Mouse (Mus musculus) midbrain, embryonic 10.5 days (tissue): ENCODE measurements around the gene Dnah9. TPM values are rescaled to one million over a fixed set of nuclear protein-coding genes. Genes with fewer than 3 reads are reported as not detected.

Experiments
- DNase-seq: peaks from one replicate; pipeline ENCODE4 v3.0.0-alpha.2; 2017; ENCODE audit warnings: low spot score
- H3K27ac ChIP-seq: fragments of 300-500 bp; sonication (generic); replicated peaks from 2 replicates; pipeline ENCODE4 v1.5.1; 2016; ENCODE audit warnings: mild to moderate bottlenecking
- H3K27me3 ChIP-seq: fragments of 300-500 bp; sonication (generic); 2 replicates; pipeline ENCODE4 v1.6.1; 2016; ENCODE audit warnings: low read depth, mild to moderate bottlenecking; ENCODE audit not compliant: poor library complexity, severe bottlenecking
- H3K36me3 ChIP-seq: fragments of 300-500 bp; sonication (generic); 2 replicates; pipeline ENCODE4 v1.6.1; 2016; ENCODE audit warnings: mild to moderate bottlenecking, moderate library complexity
- H3K4me1 ChIP-seq: fragments of 300-500 bp; sonication (generic); 2 replicates; pipeline ENCODE4 v1.6.1; 2016
- H3K4me3 ChIP-seq: fragments of 300-500 bp; sonication (generic); 2 replicates; pipeline ENCODE4 v1.5.1; 2016; ENCODE audit warnings: mild to moderate bottlenecking, moderate library complexity
- H3K9me3 ChIP-seq: fragments of 300-500 bp; sonication (generic); replicated peaks from 2 replicates; pipeline ENCODE4 v1.6.1; 2016; ENCODE audit warnings: mild to moderate bottlenecking
- WGBS: fragments of 180-500 bp; shearing (Covaris S2); methylation state at CpG from one replicate; pipeline ENCODE4 v1.1.7; 2016; 5-methylcytosine and 5-hydroxymethylcytosine counted together
- polyA plus RNA-seq: library from polyadenylated mRNA; unstranded; fragments of >200 nt; fragmentation: Nextera tagmentation; extraction: Ambion mirVana; gene quantifications from 2 replicates; pipeline ENCODE4 v1.2.1, GENCODE M21; 2016

Gene Dnah9
- 0.32 and 0.57 TPM in 2 replicates for polyA plus RNA-seq

DNA sequence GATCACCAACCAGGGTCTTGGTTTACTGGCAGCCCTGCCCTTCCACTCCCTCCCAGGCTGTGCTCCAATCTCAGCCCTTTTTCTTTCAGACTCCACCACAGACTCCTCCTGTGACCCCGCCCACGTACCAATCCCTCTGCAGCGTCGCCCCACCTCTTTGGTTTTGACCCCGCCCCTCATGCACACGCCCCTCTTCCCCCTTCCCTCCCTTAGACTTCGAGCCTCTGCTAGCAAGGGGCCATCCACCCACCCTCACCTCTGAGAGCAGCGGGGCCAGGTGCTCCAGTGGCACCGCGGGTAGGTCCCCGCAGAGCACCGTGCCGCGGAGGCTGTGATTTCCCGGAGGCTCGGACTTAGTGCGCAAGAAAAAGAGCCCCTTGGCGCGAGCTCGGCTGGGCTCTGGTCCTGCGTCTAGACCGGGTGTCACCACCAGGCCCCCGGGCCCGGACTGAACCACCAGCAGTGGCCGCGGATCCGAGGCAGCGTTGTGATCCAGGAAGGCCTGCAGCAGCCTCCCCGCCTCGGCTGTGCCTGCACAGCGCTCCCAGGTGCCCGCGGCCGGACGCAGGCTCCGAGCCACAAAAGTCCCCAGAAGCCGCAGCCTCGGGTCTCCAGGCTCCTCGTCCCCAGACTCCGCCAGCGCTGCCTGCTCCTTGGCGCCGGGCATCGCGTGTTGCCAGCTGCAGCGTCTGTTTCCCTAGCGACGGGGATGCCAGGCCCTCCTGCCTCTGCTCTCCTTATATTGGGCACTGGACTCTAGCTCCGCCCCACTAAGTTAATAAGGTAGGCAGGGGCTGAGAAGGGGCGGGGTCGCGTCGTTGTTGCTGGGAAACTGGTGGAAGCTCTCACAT is at the start of gene Dnah9:
Dnah9 (minus strand) TSS at position 751 of the 851 bp plus-strand sequence.
- WGBS: under 1% methylated on average over 53 of the region's 53 CpGs
- H3K27ac ChIP-seq: peak within 1 kb of the TSS; percentile 69
- no peaks in the 10 kb centered on the region for H3K9me3 ChIP-seq
- no peaks in the 10 kb centered on the region for H3K36me3 ChIP-seq
- DNase-seq: peak; percentile 85
- peaks cover 14% of the 10 kb centered on the region; the same call in 1 of the 2 replicates for H3K27me3 ChIP-seq
- H3K4me3 ChIP-seq: peak within 1 kb of the TSS; percentile 81
- peaks cover 21% of the 10 kb centered on the region for H3K4me1 ChIP-seq

GRCm38 (mm10) chr11:66188627-66189287 is 20.4 kb upstream of the Dnah9 start:
- Histone ChIP-seq H3K4me1 (no peaks in the 10 kb centered on the region), H3K4me3 (no peak overlapping the region), H3K36me3 (no peaks in the 10 kb centered on the region), H3K27me3 (no peaks in the 10 kb centered on the region), H3K27ac (no peak overlapping the region), H3K9me3 (no peaks in the 10 kb centered on the region)
- DNase-seq: no peak
- WGBS: 90% methylated on average over 3 of the region's 3 CpGs

- Histone ChIP-seq H3K4me3 (no peak overlapping the region), H3K27me3 (no peaks in the 10 kb centered on the region), H3K4me1 (no peaks in the 10 kb centered on the region), H3K36me3 (no peaks in the 10 kb centered on the region), H3K9me3 (no peaks in the 10 kb centered on the region), H3K27ac (no peak overlapping the region)
- 87% methylated on average over 2 of the region's 2 CpGs for WGBS
- DNase-seq: no peak
Measured at GRCm38 (mm10) chr11:66188146-66188545, 19.8 kb upstream of the Dnah9 start.

DNA sequence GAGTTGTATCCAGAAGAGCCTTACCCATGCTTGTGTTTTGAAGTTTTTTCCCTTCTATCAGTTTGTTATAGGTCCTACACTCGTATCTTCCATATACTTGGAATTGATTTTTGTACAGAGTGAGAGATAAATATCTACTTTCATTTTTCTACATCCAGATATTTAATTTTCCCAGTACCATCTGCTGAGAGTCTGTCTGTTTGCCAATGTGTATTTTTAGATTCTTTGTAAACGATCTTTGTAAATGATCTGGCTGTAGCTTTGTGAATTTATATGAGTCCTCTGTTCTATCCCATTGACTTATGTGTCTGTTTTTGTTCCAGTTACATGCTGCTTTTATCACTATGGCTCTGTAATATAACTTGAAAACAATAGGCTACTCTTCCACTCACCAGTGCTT is 9.4 kb upstream of the Dnah9 start:
- Histone ChIP-seq H3K4me3 (no peak overlapping the region), H3K9me3 (peaks cover 9% of the 10 kb centered on the region), H3K4me1 (no peaks in the 10 kb centered on the region), H3K36me3 (no peaks in the 10 kb centered on the region), H3K27me3 (no peaks in the 10 kb centered on the region), H3K27ac (no peak overlapping the region)
- WGBS: 85% methylated on average over 2 of the region's 2 CpGs
- no peak for DNase-seq

DNA sequence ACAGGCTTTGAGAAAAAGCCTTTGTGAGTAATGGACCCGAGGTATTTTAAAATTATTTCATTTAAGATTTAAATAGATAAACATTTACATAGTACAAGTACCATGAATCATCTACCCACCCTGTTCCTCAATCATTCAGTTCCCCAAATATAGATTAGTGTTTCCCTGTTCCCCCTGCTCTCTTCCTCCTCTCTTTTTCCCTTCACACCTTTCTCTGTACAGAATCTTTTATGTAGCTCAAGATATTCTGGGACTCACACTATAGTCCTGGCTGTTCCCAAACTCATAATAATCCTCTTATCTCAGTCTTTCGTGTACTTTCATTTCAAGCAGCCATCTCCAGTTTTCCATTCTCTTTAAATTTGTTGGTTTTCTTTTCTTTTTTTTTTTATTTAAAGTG is 4.3 kb downstream of the Dnah9 start:
- Histone ChIP-seq H3K27ac (no peak overlapping the region), H3K27me3 (0 out of 2 replicates have a peak, but pooled peaks cover 1% of the 10 kb centered on the region)
- 78% methylated on average over 2 of the region's 2 CpGs for WGBS

GRCm38 (mm10) chr11:66140631-66141252 is 27.6 kb downstream of the Dnah9 start:
- H3K4me1 ChIP-seq: peaks cover 8% of the 10 kb centered on the region; the same call in 1 of the 2 replicates
- no peaks in the 10 kb centered on the region for H3K36me3 ChIP-seq
- no peak overlapping the region for H3K27ac ChIP-seq
- DNase-seq: no peak
- no peaks in the 10 kb centered on the region for H3K27me3 ChIP-seq
- no peaks in the 10 kb centered on the region for H3K9me3 ChIP-seq
- WGBS: 75% methylated on average over 11 of the region's 11 CpGs
- H3K4me3 ChIP-seq: no peak overlapping the region

More for the DNA sequence above, 4.3 kb downstream of the Dnah9 start:
- Histone ChIP-seq H3K4me1 (peaks cover 18% of the 10 kb centered on the region), H3K36me3 (no peaks in the 10 kb centered on the region), H3K4me3 (no peak overlapping the region), H3K9me3 (no peaks in the 10 kb centered on the region)
- no peak for DNase-seq

- H3K4me1 ChIP-seq: no peaks in the 10 kb centered on the region
- WGBS: 89% methylated on average over 6 of the region's 6 CpGs
- H3K9me3 ChIP-seq: no peaks in the 10 kb centered on the region
- no peak overlapping the region for H3K27ac ChIP-seq
- H3K4me3 ChIP-seq: no peak overlapping the region
- no peaks in the 10 kb centered on the region for H3K27me3 ChIP-seq
- DNase-seq: no peak
- H3K36me3 ChIP-seq: no peaks in the 10 kb centered on the region
Measured at GRCm38 (mm10) chr11:66134826-66135225, 33.5 kb downstream of the Dnah9 start.

- no peaks in the 10 kb centered on the region for H3K4me1 ChIP-seq
- no peak overlapping the region for H3K27ac ChIP-seq
- H3K27me3 ChIP-seq: no peaks in the 10 kb centered on the region
- H3K9me3 ChIP-seq: no peaks in the 10 kb centered on the region
- no peaks in the 10 kb centered on the region for H3K36me3 ChIP-seq
- no peak for DNase-seq
- no peak overlapping the region for H3K4me3 ChIP-seq
Measured at GRCm38 (mm10) chr11:66126150-66126549, 42.2 kb downstream of the Dnah9 start.

DNA sequence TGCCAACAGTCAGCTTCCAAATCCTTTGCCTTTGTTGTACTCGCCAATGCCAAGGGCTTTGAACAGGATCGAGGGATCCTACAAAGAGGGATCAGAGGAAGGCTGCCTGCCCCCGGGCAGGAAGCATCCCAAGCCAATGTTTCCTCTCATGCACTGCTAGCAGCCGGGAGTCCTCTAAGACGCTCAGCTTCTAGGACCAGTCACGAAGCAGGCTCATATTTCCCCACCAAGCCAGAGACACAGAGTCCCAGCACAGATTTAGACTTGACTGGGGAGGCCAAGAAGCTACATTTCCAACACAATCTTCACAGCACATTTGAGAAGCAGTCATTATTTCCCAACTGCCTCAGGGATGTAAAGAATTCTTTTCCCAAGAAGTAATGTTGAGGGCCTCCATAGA is 43.9 kb downstream of the Dnah9 start:
- H3K9me3 ChIP-seq: no peaks in the 10 kb centered on the region
- no peaks in the 10 kb centered on the region for H3K36me3 ChIP-seq
- H3K27me3 ChIP-seq: no peaks in the 10 kb centered on the region
- H3K4me1 ChIP-seq: no peaks in the 10 kb centered on the region
- WGBS: 74% methylated on average over 6 of the region's 6 CpGs
- no peak overlapping the region for H3K27ac ChIP-seq
- H3K4me3 ChIP-seq: no peak overlapping the region
- DNase-seq: no peak

DNA sequence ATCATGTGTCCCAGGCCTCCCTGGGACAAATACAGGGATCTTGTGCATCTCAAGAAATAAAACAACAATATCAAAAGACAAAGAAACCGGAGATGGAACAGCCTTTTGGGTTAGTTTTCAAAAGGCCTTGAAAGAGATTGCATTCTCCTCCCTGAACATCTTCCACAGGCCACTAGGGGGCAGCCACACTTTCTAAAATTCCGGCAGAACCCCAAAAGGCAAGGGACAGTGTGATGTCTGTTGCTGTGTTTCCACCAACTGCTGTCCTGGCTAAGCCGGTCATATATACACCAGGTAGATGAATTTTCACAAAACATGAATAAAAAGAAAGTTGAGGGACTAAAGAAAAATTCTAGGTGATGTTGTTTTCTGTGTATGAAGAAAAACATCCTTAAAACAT is 46.3 kb downstream of the Dnah9 start:
- 35% methylated on average over 3 of the region's 3 CpGs for WGBS
- no peak overlapping the region for H3K27ac ChIP-seq
- H3K9me3 ChIP-seq: no peaks in the 10 kb centered on the region
- H3K4me1 ChIP-seq: no peaks in the 10 kb centered on the region
- peak; percentile 52 for DNase-seq
- H3K4me3 ChIP-seq: no peak overlapping the region
- no peaks in the 10 kb centered on the region for H3K36me3 ChIP-seq
- no peaks in the 10 kb centered on the region for H3K27me3 ChIP-seq

GRCm38 (mm10) chr11:66083663-66084254 is 84.6 kb downstream of the Dnah9 start:
- H3K36me3 ChIP-seq: no peaks in the 10 kb centered on the region
- H3K9me3 ChIP-seq: no peaks in the 10 kb centered on the region
- no peak overlapping the region for H3K4me3 ChIP-seq
- H3K4me1 ChIP-seq: peaks cover 11% of the 10 kb centered on the region
- no peak for DNase-seq
- no peak overlapping the region for H3K27ac ChIP-seq
- 86% methylated on average over 7 of the region's 7 CpGs for WGBS
- H3K27me3 ChIP-seq: no peaks in the 10 kb centered on the region

DNA sequence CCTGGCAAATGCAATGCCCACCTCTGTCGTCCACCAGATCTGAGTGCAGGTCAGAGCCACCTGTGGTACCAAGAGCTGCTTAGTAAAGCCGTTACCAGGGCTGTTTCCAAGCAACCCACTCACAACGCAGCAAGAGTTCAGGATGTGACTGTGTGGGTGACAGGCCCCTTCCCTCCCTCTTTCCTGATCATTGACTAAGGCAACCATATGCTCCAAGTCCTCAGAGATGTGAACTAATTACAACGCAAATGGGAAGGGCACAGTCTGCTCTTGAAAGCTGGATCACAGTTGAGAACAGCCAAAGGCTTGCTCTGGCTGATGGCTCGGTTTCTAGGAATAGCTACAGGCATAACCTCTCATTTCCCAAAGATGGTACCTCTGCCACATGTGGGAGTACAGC is 95.4 kb downstream of the Dnah9 start:
- Histone ChIP-seq H3K9me3 (no peaks in the 10 kb centered on the region), H3K4me3 (no peak overlapping the region), H3K4me1 (no peaks in the 10 kb centered on the region), H3K36me3 (no peaks in the 10 kb centered on the region), H3K27ac (no peak overlapping the region), H3K27me3 (no peaks in the 10 kb centered on the region)
- 83% methylated on average over 5 of the region's 5 CpGs for WGBS
- DNase-seq: no peak
